Mouse (Mus musculus): ENCODE results near the gene Patz1.

The Patz1 gene

GRCm38 (mm10) chr11:3330991-3331750, 42.5 kb downstream of the Patz1 start:
- DNase-seq: no peak

GRCm38 (mm10) chr11:3331756-3332642, 43.3 kb downstream of the Patz1 start:
- peak; percentile 84 for DNase-seq

GRCm38 (mm10) chr11:3333111-3333695, 44.5 kb downstream of the Patz1 start:
- no peak for DNase-seq

GRCm38 (mm10) chr11:3334141-3334710, 45.6 kb downstream of the Patz1 start:
- no peak for DNase-seq

- no peak for DNase-seq
Measured at GRCm38 (mm10) chr11:3334711-3335316, 46.1 kb downstream of the Patz1 start.

- DNase-seq: peak; percentile 51
Measured at GRCm38 (mm10) chr11:3335651-3336216, 47.1 kb downstream of the Patz1 start.

GRCm38 (mm10) chr11:3336602-3337001, 47.9 kb downstream of the Patz1 start:
- DNase-seq: no peak

GRCm38 (mm10) chr11:3337173-3337955, 48.7 kb downstream of the Patz1 start:
- no peak for DNase-seq

GRCm38 (mm10) chr11:3337961-3338360, 49.3 kb downstream of the Patz1 start:
- no peak for DNase-seq

- DNase-seq: no peak
Measured at GRCm38 (mm10) chr11:3341476-3341875, 52.8 kb downstream of the Patz1 start.

- DNase-seq: no peak
Measured at GRCm38 (mm10) chr11:3344916-3345315, 56.2 kb downstream of the Patz1 start.

- no peak for DNase-seq
Measured at GRCm38 (mm10) chr11:3346351-3346750, 57.7 kb downstream of the Patz1 start.

- peak; percentile 84 for DNase-seq
Measured at GRCm38 (mm10) chr11:3347091-3347834, 58.6 kb downstream of the Patz1 start.

GRCm38 (mm10) chr11:3347835-3348195, 59.1 kb downstream of the Patz1 start:
- no peak for DNase-seq

- no peak for DNase-seq
Measured at GRCm38 (mm10) chr11:3348576-3349342, 60.1 kb downstream of the Patz1 start.

- DNase-seq: no peak
Measured at GRCm38 (mm10) chr11:3349343-3349695, 60.6 kb downstream of the Patz1 start.

- no peak for DNase-seq
Measured at GRCm38 (mm10) chr11:3352131-3352530, 63.5 kb downstream of the Patz1 start.

- DNase-seq: no peak
Measured at GRCm38 (mm10) chr11:3352990-3353585, 64.4 kb downstream of the Patz1 start.
